Mouse (Mus musculus) bone marrow macrophage, adult 2 months (primary cell): Measurements from ENCODE around the gene Hist2h2aa1. TPM values are rescaled to one million over a fixed set of nuclear protein-coding genes. Genes with fewer than 3 reads are reported as not detected.

Experiments used
- H3K27ac ChIP-seq: 2 replicates; pipeline ENCODE4 v1.5.1; 2012; ENCODE audit warnings: low read depth, low read length; ENCODE audit not compliant: insufficient read depth
- H3K4me1 ChIP-seq: 2 replicates; pipeline ENCODE4 v1.6.1; 2012; ENCODE audit warnings: low read length; ENCODE audit not compliant: control insufficient read depth, insufficient read depth
- H3K4me3 ChIP-seq: 2 replicates; pipeline ENCODE4 v1.5.1; 2012; ENCODE audit warnings: mild to moderate bottlenecking, low read length, moderate library complexity; ENCODE audit not compliant: insufficient read depth
- CTCF ChIP-seq: IDR thresholded peaks from 2 replicates; pipeline ENCODE4 v1.5.1; 2012; ENCODE audit warnings: low read depth, mild to moderate bottlenecking, low read length, moderate library complexity
- POLR2A ChIP-seq: IDR thresholded peaks from 2 replicates; pipeline ENCODE4 v1.6.1; 2012; ENCODE audit warnings: mild to moderate bottlenecking, low read depth, low read length, borderline replicate concordance
- polyA plus RNA-seq: library from polyadenylated mRNA; stranded (reverse); fragments of >200 nt; gene quantifications from 2 replicates; pipeline ENCODE4 v1.2.4, GENCODE M21; 2012; ENCODE audit not compliant: missing spikeins, insufficient read depth, insufficient read length

The Hist2h2aa1 gene
- polyA plus RNA-seq, 1 experiment = not detected

- no peak overlapping the region for H3K27ac ChIP-seq
- no peak overlapping the region for H3K4me3 ChIP-seq
- H3K4me1 ChIP-seq = peaks cover 26% of the 10 kb centered on the region
- TF ChIP-seq POLR2A = no peak
- no peak for TF ChIP-seq CTCF
Measured at GRCm38 (mm10) chr3:96266132-96266710, 20.9 kb downstream of the Hist2h2aa1 start.

GRCm38 (mm10) chr3:96267541-96267940, 22.2 kb downstream of the Hist2h2aa1 start:
- no peak overlapping the region for H3K4me3 ChIP-seq
- peaks cover 20% of the 10 kb centered on the region for H3K4me1 ChIP-seq
- 0 out of 2 replicates have a peak overlapping the region, but pooled peaks have one; percentile 24 for H3K27ac ChIP-seq
- no peak for TF ChIP-seq POLR2A
- no peak for TF ChIP-seq CTCF

- Histone ChIP-seq H3K4me3 (peak within 1 kb of the TSS; percentile 69), H3K27ac (peak within 1 kb of the TSS; percentile 94), H3K4me1 (peaks cover 20% of the 10 kb centered on the region)
- TF ChIP-seq POLR2A (no peak), CTCF (no peak)
Measured at GRCm38 (mm10) chr3:96268051-96268775, 22.9 kb downstream of the Hist2h2aa1 start, which contains the start of gene Hist2h3b. Hist2h3b (plus strand) TSS chr3:96268654.

- Histone ChIP-seq H3K4me3 (peak overlapping the region; percentile 69), H3K27ac (peak overlapping the region; percentile 94), H3K4me1 (peaks cover 20% of the 10 kb centered on the region)
Measured at GRCm38 (mm10) chr3:96268776-96269378, 23.6 kb downstream of the Hist2h2aa1 start.

GRCm38 (mm10) chr3:96269511-96270474, 24.5 kb downstream of the Hist2h2aa1 start, which contains the start of gene Hist2h2bb:
Hist2h2bb (plus strand) TSS chr3:96269752.
- peaks cover 14% of the 10 kb centered on the region for H3K4me1 ChIP-seq
- H3K4me3 ChIP-seq = peak within 1 kb of the TSS; percentile 69
- TF ChIP-seq CTCF (no peak), POLR2A (peak; percentile 94; the same call in 1 of the 2 replicates)
- peak within 1 kb of the TSS; percentile 94 for H3K27ac ChIP-seq

- no peak overlapping the region for H3K27ac ChIP-seq
- no peak overlapping the region for H3K4me3 ChIP-seq
- TF ChIP-seq POLR2A = no peak
- TF ChIP-seq CTCF = no peak
- H3K4me1 ChIP-seq = 0 out of 2 replicates have a peak, but pooled peaks cover 2% of the 10 kb centered on the region
Measured at GRCm38 (mm10) chr3:96273591-96274465, 28.5 kb downstream of the Hist2h2aa1 start.

- 0 out of 2 replicates have a peak, but pooled peaks cover 2% of the 10 kb centered on the region for H3K4me1 ChIP-seq
- H3K4me3 ChIP-seq = peak overlapping the region; percentile 70
- no peak overlapping the region for H3K27ac ChIP-seq
- TF ChIP-seq POLR2A (no peak), CTCF (no peak)
Measured at GRCm38 (mm10) chr3:96277428-96277799, 32.1 kb downstream of the Hist2h2aa1 start.

GRCm38 (mm10) chr3:96277800-96278624, 32.7 kb downstream of the Hist2h2aa1 start:
- 0 out of 2 replicates have a peak, but pooled peaks cover 2% of the 10 kb centered on the region for H3K4me1 ChIP-seq
- H3K27ac ChIP-seq = peak overlapping the region; percentile 31
- peak; percentile 67 for TF ChIP-seq CTCF
- no peak for TF ChIP-seq POLR2A
- peak overlapping the region; percentile 70 for H3K4me3 ChIP-seq

GRCm38 (mm10) chr3:96280660-96281059, 35.4 kb downstream of the Hist2h2aa1 start:
- no peak overlapping the region for H3K4me3 ChIP-seq
- H3K27ac ChIP-seq = no peak overlapping the region
- peaks cover 6% of the 10 kb centered on the region for H3K4me1 ChIP-seq
- TF ChIP-seq POLR2A (no peak), CTCF (no peak)
